Mouse (Mus musculus) heart, adult 11 months (tissue): ENCODE results near the gene Gnb4.
A peak's percentile ranks its signal among the peaks of the same experiment; 100 is the strongest.

Experiments
- DNase-seq: peaks from one replicate; pipeline ENCODE4 v3.0.0; 2022

Gene Gnb4

GRCm38 (mm10) chr3:32616331-32617052, at the start of gene Gnb4:
Gnb4 (minus strand) TSS chr3:32616585.
- DNase-seq, result peak; percentile 98

- no peak for DNase-seq
These were observed 45.2 kb upstream of the Gnb4 start for GRCm38 (mm10) chr3:32661556-32661930.

- no peak for DNase-seq
These were observed 44.6 kb upstream of the Gnb4 start for GRCm38 (mm10) chr3:32660831-32661555.

- no peak for DNase-seq
These were observed 43.9 kb upstream of the Gnb4 start for GRCm38 (mm10) chr3:32660276-32660675.

GRCm38 (mm10) chr3:32659506-32659905, 43.1 kb upstream of the Gnb4 start:
- DNase-seq, result no peak

GRCm38 (mm10) chr3:32658821-32659220, 42.4 kb upstream of the Gnb4 start:
- peak; percentile 86 for DNase-seq

GRCm38 (mm10) chr3:32658401-32658800, 42.0 kb upstream of the Gnb4 start:
- DNase-seq, result no peak

GRCm38 (mm10) chr3:32656398-32656994, 40.1 kb upstream of the Gnb4 start:
- DNase-seq, result no peak

- DNase-seq, result peak; percentile 91
These were observed 39.6 kb upstream of the Gnb4 start for GRCm38 (mm10) chr3:32655994-32656393.

GRCm38 (mm10) chr3:32652739-32653138, 36.4 kb upstream of the Gnb4 start:
- no peak for DNase-seq

- DNase-seq, result no peak
These were observed 32.9 kb upstream of the Gnb4 start for GRCm38 (mm10) chr3:32649284-32649683.

- no peak for DNase-seq
These were observed 30.5 kb upstream of the Gnb4 start for GRCm38 (mm10) chr3:32646918-32647317.

GRCm38 (mm10) chr3:32644751-32645150, 28.4 kb upstream of the Gnb4 start:
- no peak for DNase-seq

- no peak for DNase-seq
These were observed 25.7 kb upstream of the Gnb4 start for GRCm38 (mm10) chr3:32642116-32642515.

GRCm38 (mm10) chr3:32638240-32638639, 21.9 kb upstream of the Gnb4 start:
- peak; percentile 95 for DNase-seq

GRCm38 (mm10) chr3:32632760-32633264, 16.4 kb upstream of the Gnb4 start:
- no peak for DNase-seq

GRCm38 (mm10) chr3:32630210-32630609, 13.8 kb upstream of the Gnb4 start:
- peak; percentile 94 for DNase-seq

GRCm38 (mm10) chr3:32628141-32628540, 11.8 kb upstream of the Gnb4 start:
- DNase-seq, result peak; percentile 94

GRCm38 (mm10) chr3:32622106-32622505, 5.7 kb upstream of the Gnb4 start:
- DNase-seq, result peak; percentile 40

- DNase-seq, result peak; percentile 31
These were observed 5.3 kb upstream of the Gnb4 start for GRCm38 (mm10) chr3:32621658-32622057.

- DNase-seq, result no peak
These were observed 763 bp upstream of the Gnb4 start for GRCm38 (mm10) chr3:32617053-32617642.

GRCm38 (mm10) chr3:32616006-32616330, 417 bp downstream of the Gnb4 start:
- DNase-seq, result no peak

- DNase-seq, result peak; percentile 50
These were observed 1.0 kb downstream of the Gnb4 start for GRCm38 (mm10) chr3:32615376-32615775.

- DNase-seq, result peak; percentile 50
These were observed 1.6 kb downstream of the Gnb4 start for GRCm38 (mm10) chr3:32614786-32615185.
